In genomic region chr10:42932862-42933480, GRCm38 (mm10) we compare ENCODE assay signal across 17 mouse cellular contexts.
A peak's percentile ranks its signal among the peaks of the same experiment; 100 is the strongest.
DNase-seq lines count a peak whose midpoint lies in the region; ATAC-seq lines count a peak whose summit lies in the region.
"Had no signal": no experiment of that assay in that cellular context is flagged by ENCODE, and none has a peak within 500 bp of the region (broad histone marks: within the 10 kb centered on the region; RNA-seq: fewer than 3 reads in every experiment).

No protein-coding gene starts in this region.

- H3K27ac ChIP-seq in forebrain, embryonic 11.5 days (ENCODE audit: low read depth, low read length) = no peak overlapping the region
- H3K27ac ChIP-seq in forebrain, embryonic 12.5 days = no peak overlapping the region
- H3K27ac ChIP-seq: forebrain, embryonic 13.5 days; neural tube, embryonic 13.5 days had no signal

- H3K9ac ChIP-seq in forebrain, embryonic 11.5 days (ENCODE audit: low read length) = no peak overlapping the region
- no peak overlapping the region for H3K9ac ChIP-seq in forebrain, embryonic 12.5 days
- H3K9ac ChIP-seq: forebrain, embryonic 13.5 days; lung, embryonic 14.5 days; neural tube, embryonic 13.5 days had no signal

- 71% methylated on average over 14 of the region's 14 CpGs for WGBS in forebrain, embryonic 11.5 days
- 75% methylated on average over 14 of the region's 14 CpGs for WGBS in forebrain, embryonic 12.5 days

- no peak for ATAC-seq in forebrain, embryonic 11.5 days (replicated peaks; ENCODE audit: low FRiP score)
- ATAC-seq in forebrain, embryonic 12.5 days (ENCODE audit: low FRiP score) = no peak
- ATAC-seq in granulocyte monocyte progenitor cell, adult 5-6 weeks (replicated peaks; ENCODE audit: poor library complexity, severe bottlenecking) = peak; percentile 30; the same call in 1 of the 2 replicates
- ATAC-seq: forebrain, embryonic 13.5 days; inflammation-experienced regulatory T-cells, adult 6 months had no signal

- H3K9me3 ChIP-seq in forebrain, embryonic 11.5 days (ENCODE audit: control insufficient read depth, low read length) = no peaks in the 10 kb centered on the region
- no peaks in the 10 kb centered on the region for H3K9me3 ChIP-seq in forebrain, embryonic 12.5 days
- H3K9me3 ChIP-seq: forebrain, embryonic 13.5 days; G1E; neural tube, embryonic 13.5 days had no signal

- DNase-seq in forebrain, embryonic 11.5 days (ENCODE audit: low spot score) = peak; percentile 51
- DNase-seq in 3T3-L1 (ENCODE audit: low read depth, low spot score) = peak; percentile 32
- DNase-seq in embryo, embryonic 10.5 days (ENCODE audit: low spot score) = peak; percentile 47
- no peak for DNase-seq in right cerebral cortex, postnatal 25 days
- no peak for DNase-seq in urinary bladder, postnatal 10 days (ENCODE audit: low spot score)
- no peak for DNase-seq in gastrocnemius, postnatal 10 days
- DNase-seq: adrenal gland, postnatal 25 days; cerebellum, postnatal 36 days; liver; lung, embryonic 14.5 days; thymus, postnatal 36 days had no signal

- H3K27me3 ChIP-seq in forebrain, embryonic 11.5 days (ENCODE audit: control insufficient read depth, insufficient read depth, low read length) = no peaks in the 10 kb centered on the region
- no peaks in the 10 kb centered on the region for H3K27me3 ChIP-seq in forebrain, embryonic 12.5 days
- H3K27me3 ChIP-seq: forebrain, embryonic 13.5 days; neural tube, embryonic 13.5 days had no signal

- no peak overlapping the region for H3K4me2 ChIP-seq in forebrain, embryonic 11.5 days (ENCODE audit: low read depth, low read length, severe bottlenecking)
- no peak overlapping the region for H3K4me2 ChIP-seq in forebrain, embryonic 12.5 days
- H3K4me2 ChIP-seq: forebrain, embryonic 13.5 days; lung, embryonic 14.5 days; neural tube, embryonic 13.5 days had no signal

- H3K4me1 ChIP-seq in forebrain, embryonic 11.5 days (replicated peaks; ENCODE audit: control insufficient read depth, insufficient read depth, low read length) = no peaks in the 10 kb centered on the region
- H3K4me1 ChIP-seq in forebrain, embryonic 12.5 days = no peaks in the 10 kb centered on the region
- H3K4me1 ChIP-seq: forebrain, embryonic 13.5 days; neural tube, embryonic 13.5 days had no signal

- no peak overlapping the region for H3K4me3 ChIP-seq in forebrain, embryonic 11.5 days (ENCODE audit: low read depth, low read length)
- H3K4me3 ChIP-seq in forebrain, embryonic 12.5 days (replicated peaks) = no peak overlapping the region
- H3K4me3 ChIP-seq: forebrain, embryonic 13.5 days; neural tube, embryonic 13.5 days had no signal

- no peaks in the 10 kb centered on the region for H3K36me3 ChIP-seq in forebrain, embryonic 11.5 days (ENCODE audit: control insufficient read depth, insufficient read depth, low read length)
- no peaks in the 10 kb centered on the region for H3K36me3 ChIP-seq in forebrain, embryonic 12.5 days (replicated peaks)
- H3K36me3 ChIP-seq: G1E; neural tube, embryonic 13.5 days had no signal

Comparison
In these comparisons a context has a peak if more than half of its experiments do, and no peak if none do; other contexts are left out.
1. DNase-seq: peak in forebrain, embryonic 11.5 days (single experiment), 3T3-L1 (single experiment) and embryo, embryonic 10.5 days (single experiment); none in right cerebral cortex, postnatal 25 days (single experiment), urinary bladder, postnatal 10 days (single experiment) and gastrocnemius, postnatal 10 days (single experiment).